Mouse (Mus musculus) spleen, postnatal 4 days (tissue): ENCODE measurements around the gene Flot1.
A peak's percentile ranks its signal among the peaks of the same experiment; 100 is the strongest.

Experiments used
- DNase-seq, 2 experiments: peaks; one replicate each; pipeline ENCODE4 v3.0.0; 2022; ENCODE audit warnings: low spot score in 2 of 2

Flot1 gene

GRCm38 (mm10) chr17:35866911-35867890 lies 44.2 kb downstream of the Flot1 start:
- peak; percentile 71 to 80 for DNase-seq

GRCm38 (mm10) chr17:35868165-35868820 lies 45.3 kb downstream of the Flot1 start:
- peak; percentile 49 to 73 for DNase-seq

GRCm38 (mm10) chr17:35868961-35869345 lies 45.9 kb downstream of the Flot1 start:
- DNase-seq: no peak

GRCm38 (mm10) chr17:35869346-35870067 lies 46.5 kb downstream of the Flot1 start:
- DNase-seq: peak; percentile 39 to 64

GRCm38 (mm10) chr17:35870151-35870883 lies 47.3 kb downstream of the Flot1 start:
- peak; percentile 74 to 83 for DNase-seq

- DNase-seq: peak; percentile 64 to 85
These were observed 48.1 kb downstream of the Flot1 start for GRCm38 (mm10) chr17:35870884-35871696.

- DNase-seq: peak; percentile 90 to 98
These were observed 50.9 kb downstream of the Flot1 start for GRCm38 (mm10) chr17:35873774-35874519.

GRCm38 (mm10) chr17:35874721-35875120 lies 51.7 kb downstream of the Flot1 start:
- no peak for DNase-seq

GRCm38 (mm10) chr17:35879245-35880057 lies 56.4 kb downstream of the Flot1 start, which contains the start of gene Dhx16:
TSS of gene Dhx16 (plus strand) at chr17:35879819.
- peak; percentile 94 to 96 for DNase-seq
